Mouse (Mus musculus): ENCODE measurements around the gene Fam222a.

Gene Fam222a

GRCm38 (mm10) chr5:114653656-114654437 is 86.0 kb downstream of the Fam222a start:
- peak in 1 of 2 experiments; percentile 72 for DNase-seq (ENCODE audit: low spot score in 2 of 2)

GRCm38 (mm10) chr5:114655721-114656120 is 87.9 kb downstream of the Fam222a start:
- no peak for DNase-seq (ENCODE audit: low spot score in 2 of 2)

GRCm38 (mm10) chr5:114656305-114656704 is 88.5 kb downstream of the Fam222a start:
- DNase-seq (ENCODE audit: low spot score in 2 of 2): peak in 1 of 2 experiments; percentile 52

GRCm38 (mm10) chr5:114657426-114657825 is 89.6 kb downstream of the Fam222a start:
- no peak for DNase-seq (ENCODE audit: low spot score in 2 of 2)

- DNase-seq (ENCODE audit: low spot score in 2 of 2): no peak
Observed at GRCm38 (mm10) chr5:114658255-114658654, 90.4 kb downstream of the Fam222a start, which contains the start of gene Trpv4. Trpv4 (minus strand) TSS chr5:114658421.

- no peak for DNase-seq (ENCODE audit: low spot score in 2 of 2)
Observed at GRCm38 (mm10) chr5:114661029-114661428, 93.2 kb downstream of the Fam222a start.
